Mouse (Mus musculus) neural tube, embryonic 15.5 days (tissue): Measurements from ENCODE around the gene Ttc7. TPM values are rescaled to one million over a fixed set of nuclear protein-coding genes. Genes with fewer than 3 reads are reported as not detected.

ENCODE experiments used
- ATAC-seq: fragments of 200-750 bp; cut with Nextera tagmentation; 2 replicates; pipeline ENCODE4 v1.8.0; 2017; ENCODE audit warnings: mild to moderate bottlenecking, moderate TSS enrichment, moderate library complexity; ENCODE audit not compliant: low FRiP score
- H3K27ac ChIP-seq: fragments of 300-500 bp; sonication (generic); replicated peaks from 2 replicates; pipeline ENCODE4 v1.5.1; 2015; ENCODE audit warnings: mild to moderate bottlenecking, inconsistent platforms
- H3K27me3 ChIP-seq: fragments of 300-500 bp; sonication (generic); replicated peaks from 2 replicates; pipeline ENCODE4 v1.6.1; 2015; ENCODE audit warnings: inconsistent platforms
- H3K36me3 ChIP-seq: fragments of 300-500 bp; sonication (generic); 2 replicates; pipeline ENCODE4 v1.6.1; 2015; ENCODE audit warnings: inconsistent platforms
- H3K4me1 ChIP-seq: fragments of 300-500 bp; sonication (generic); 2 replicates; pipeline ENCODE4 v1.6.1; 2015; ENCODE audit warnings: inconsistent platforms
- H3K4me2 ChIP-seq: fragments of 300-500 bp; sonication (generic); 2 replicates; pipeline ENCODE4 v1.6.1; 2015; ENCODE audit warnings: inconsistent platforms, mild to moderate bottlenecking, moderate library complexity
- H3K4me3 ChIP-seq: fragments of 300-500 bp; sonication (generic); replicated peaks from 2 replicates; pipeline ENCODE4 v1.5.1; 2015; ENCODE audit warnings: mild to moderate bottlenecking, inconsistent platforms
- H3K9ac ChIP-seq: fragments of 300-500 bp; sonication (generic); replicated peaks from 2 replicates; pipeline ENCODE4 v1.6.1; 2015; ENCODE audit warnings: mild to moderate bottlenecking, inconsistent platforms
- H3K9me3 ChIP-seq: fragments of 300-500 bp; sonication (generic); replicated peaks from 2 replicates; pipeline ENCODE4 v1.6.1; 2016; ENCODE audit warnings: inconsistent platforms
- WGBS: fragments of 180-500 bp; shearing (Covaris S2); methylation state at CpG from one replicate; pipeline ENCODE4 v1.1.7; 2015; ENCODE audit warnings: mixed read lengths; 5-methylcytosine and 5-hydroxymethylcytosine counted together
- polyA plus RNA-seq: library from polyadenylated mRNA; unstranded; fragments of >200 nt; fragmentation: Nextera tagmentation; extraction: Ambion mirVana; gene quantifications from 2 replicates; pipeline ENCODE4 v1.2.1, GENCODE M21; 2015

Ttc7 gene
- polyA plus RNA-seq, 1 experiment from 2014 or later: 7.2 TPM

DNA sequence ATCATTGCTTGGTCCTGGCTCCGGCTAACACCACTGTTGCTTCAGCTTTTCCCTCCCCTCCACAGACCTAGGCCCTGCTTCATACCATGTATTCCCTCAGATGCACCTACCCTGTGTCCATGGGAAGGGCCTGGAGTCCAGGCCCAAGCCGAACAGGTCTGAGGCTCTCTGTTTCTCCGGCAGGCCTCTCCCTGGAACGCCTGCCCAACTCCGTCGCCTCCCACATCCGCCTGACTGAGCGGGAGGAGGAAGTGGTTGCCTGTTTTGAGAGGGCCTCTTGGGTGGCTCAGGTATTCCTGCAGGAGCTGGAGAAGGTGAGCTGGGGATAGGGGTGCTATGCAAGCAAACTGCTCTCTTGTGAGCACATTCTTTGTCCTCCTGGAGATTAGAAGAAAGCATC lies 24.1 kb downstream of the Ttc7 start:
- H3K4me3 ChIP-seq: no peak overlapping the region

DNA sequence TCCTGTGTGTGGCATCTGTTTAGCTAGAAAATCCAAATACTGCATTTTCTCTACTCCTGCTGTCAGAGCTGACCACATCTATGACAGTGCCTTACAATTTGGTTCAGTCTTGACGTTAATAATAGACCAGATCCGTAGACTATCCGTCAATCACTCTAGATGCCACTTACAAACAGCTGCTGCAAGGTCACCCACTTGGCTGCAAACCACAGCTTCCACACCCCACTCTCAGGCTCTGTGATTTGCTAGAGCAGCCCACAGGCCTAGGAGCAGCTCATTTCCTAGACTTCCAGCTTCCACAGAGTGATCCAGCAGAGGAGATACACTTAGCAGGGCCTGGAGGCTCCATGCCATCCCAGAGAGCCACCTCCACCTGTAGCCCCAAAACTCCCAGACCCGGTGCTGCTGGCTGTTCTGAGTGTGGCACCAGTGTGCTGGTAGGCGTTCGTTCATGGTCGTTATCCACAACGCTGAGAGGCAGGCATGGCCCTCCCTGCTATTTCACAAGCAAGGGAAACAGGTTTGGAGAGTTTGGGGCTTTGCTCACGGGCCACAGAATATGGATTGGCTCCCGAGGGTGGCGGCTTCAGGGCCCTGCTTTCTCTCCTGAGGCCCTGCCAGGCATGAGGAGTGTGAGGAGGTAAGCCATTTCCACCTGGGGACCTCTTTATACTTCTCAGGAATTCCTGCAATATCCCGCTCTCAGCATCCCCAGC lies 26.5 kb downstream of the Ttc7 start:
- ATAC-seq: no peak

More for the DNA sequence above, 24.1 kb downstream of the Ttc7 start:
- 86% methylated on average over 8 of the region's 8 CpGs for WGBS
- Histone ChIP-seq H3K4me1 (no peaks in the 10 kb centered on the region), H3K27ac (no peak overlapping the region), H3K36me3 (0 out of 2 replicates have a peak, but pooled peaks cover 3% of the 10 kb centered on the region), H3K27me3 (no peaks in the 10 kb centered on the region), H3K9ac (no peak overlapping the region), H3K4me2 (no peak overlapping the region), H3K9me3 (no peaks in the 10 kb centered on the region)
- no peak for ATAC-seq

DNA sequence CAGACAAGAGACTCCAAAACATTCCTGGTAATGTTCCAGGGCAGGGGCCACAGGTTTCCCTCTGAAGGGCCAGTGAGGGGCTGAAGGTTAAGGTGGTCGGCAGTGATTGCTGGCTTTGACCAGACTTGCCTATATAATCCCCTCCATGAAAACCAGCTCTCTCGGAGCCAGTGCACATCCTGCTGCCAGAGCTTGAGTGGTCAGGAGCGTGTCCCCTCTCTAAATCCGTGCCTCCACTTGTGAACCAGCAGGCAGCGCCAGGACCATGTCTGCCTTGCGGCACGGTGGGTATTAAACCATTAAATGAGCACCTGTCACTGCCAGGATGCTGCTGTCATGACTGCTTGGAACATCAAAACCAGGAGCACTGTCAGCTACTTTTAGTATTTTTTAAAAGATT lies 27.8 kb downstream of the Ttc7 start:
- no peak overlapping the region for H3K4me2 ChIP-seq
- H3K27ac ChIP-seq: no peak overlapping the region
- no peak for ATAC-seq
- whole genome bisulfite sequencing: 88% methylated on average over 7 of the region's 7 CpGs
- H3K36me3 ChIP-seq: 0 out of 2 replicates have a peak, but pooled peaks cover 3% of the 10 kb centered on the region
- no peak overlapping the region for H3K9ac ChIP-seq
- peaks cover 12% of the 10 kb centered on the region for H3K4me1 ChIP-seq
- no peaks in the 10 kb centered on the region for H3K9me3 ChIP-seq
- H3K4me3 ChIP-seq: no peak overlapping the region
- H3K27me3 ChIP-seq: no peaks in the 10 kb centered on the region; the same call in 1 of the 2 replicates

More for the DNA sequence above, 26.5 kb downstream of the Ttc7 start:
- Histone ChIP-seq H3K27ac (no peak overlapping the region), H3K4me3 (no peak overlapping the region), H3K27me3 (no peaks in the 10 kb centered on the region; the same call in 1 of the 2 replicates), H3K36me3 (0 out of 2 replicates have a peak, but pooled peaks cover 3% of the 10 kb centered on the region), H3K9ac (no peak overlapping the region), H3K4me1 (peaks cover 7% of the 10 kb centered on the region), H3K9me3 (no peaks in the 10 kb centered on the region), H3K4me2 (no peak overlapping the region)
- 83% methylated on average over 12 of the region's 12 CpGs for WGBS

DNA sequence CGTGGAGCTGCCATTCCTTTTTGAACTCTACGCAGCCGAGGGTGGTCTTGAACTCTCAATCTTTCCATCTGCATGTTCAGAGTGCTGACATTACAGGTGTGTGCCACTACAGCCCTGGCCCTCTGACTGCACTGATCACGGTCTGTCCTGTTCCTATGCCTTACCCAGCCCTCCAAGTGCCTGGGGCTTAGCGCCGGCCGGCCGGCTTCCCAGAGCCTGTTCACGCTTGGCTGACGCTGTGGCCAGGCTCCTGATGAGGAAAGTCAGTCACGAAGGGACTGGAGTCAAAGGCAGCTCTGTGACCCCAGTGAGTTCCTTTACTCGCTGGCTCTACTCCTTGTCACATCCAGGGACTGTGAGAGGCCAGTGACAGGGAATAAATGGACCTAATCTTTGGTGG lies 29.7 kb downstream of the Ttc7 start:
- no peaks in the 10 kb centered on the region for H3K9me3 ChIP-seq
- peaks cover 12% of the 10 kb centered on the region for H3K4me1 ChIP-seq
- WGBS: 49% methylated on average over 12 of the region's 12 CpGs

DNA sequence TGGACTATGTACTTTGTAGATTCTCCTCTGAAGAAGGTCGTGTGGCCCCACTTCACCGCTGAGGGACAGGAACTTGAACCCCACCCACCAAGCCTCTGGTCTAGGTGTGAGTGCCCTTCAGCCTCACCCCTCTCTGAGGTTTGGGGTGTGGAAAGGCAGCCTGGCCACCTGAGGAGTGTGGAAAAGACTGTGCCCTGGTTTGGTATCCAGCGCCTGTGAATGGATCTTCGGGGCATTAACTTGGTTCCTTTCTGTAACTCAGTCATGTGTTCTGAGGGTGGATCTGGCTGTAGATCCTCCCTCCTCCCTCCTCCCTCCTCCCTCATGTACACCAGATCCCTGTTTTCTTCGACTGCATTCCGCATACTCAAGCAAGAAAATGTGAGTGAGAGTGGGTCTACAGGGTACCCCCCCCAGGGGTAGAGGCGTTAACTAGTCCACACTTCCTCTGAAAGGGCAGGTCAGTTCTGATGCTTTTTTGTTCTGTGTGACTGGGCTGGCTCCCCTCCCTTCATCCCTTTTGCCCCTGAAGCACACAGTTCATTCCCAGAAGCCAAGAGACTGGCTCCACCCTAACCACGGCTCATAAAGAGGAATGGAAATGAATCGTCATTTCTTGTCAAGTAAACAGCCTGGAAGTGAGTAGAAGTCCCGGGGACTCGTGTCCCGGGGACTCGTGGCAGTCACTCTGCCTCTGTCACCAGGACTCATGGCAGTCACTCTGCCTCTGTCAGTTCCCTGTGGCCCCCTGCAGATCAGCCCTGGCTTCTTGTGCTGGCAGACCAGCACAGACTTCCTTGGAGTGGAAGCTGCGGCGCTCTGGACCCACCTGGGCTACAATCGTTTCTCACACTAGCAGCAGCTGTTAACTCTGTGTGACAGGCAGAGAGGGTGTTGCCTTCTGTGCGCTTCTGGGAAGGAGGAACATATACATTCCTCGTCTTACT lies 30.5 kb downstream of the Ttc7 start:
- WGBS: 61% methylated on average over 18 of the region's 18 CpGs
- H3K4me1 ChIP-seq: peaks cover 12% of the 10 kb centered on the region

More for the DNA sequence above, 29.7 kb downstream of the Ttc7 start:
- Histone ChIP-seq H3K27ac (no peak overlapping the region), H3K4me2 (no peak overlapping the region), H3K36me3 (0 out of 2 replicates have a peak, but pooled peaks cover 3% of the 10 kb centered on the region), H3K9ac (no peak overlapping the region), H3K27me3 (no peaks in the 10 kb centered on the region; the same call in 1 of the 2 replicates), H3K4me3 (no peak overlapping the region)
- no peak for ATAC-seq

DNA sequence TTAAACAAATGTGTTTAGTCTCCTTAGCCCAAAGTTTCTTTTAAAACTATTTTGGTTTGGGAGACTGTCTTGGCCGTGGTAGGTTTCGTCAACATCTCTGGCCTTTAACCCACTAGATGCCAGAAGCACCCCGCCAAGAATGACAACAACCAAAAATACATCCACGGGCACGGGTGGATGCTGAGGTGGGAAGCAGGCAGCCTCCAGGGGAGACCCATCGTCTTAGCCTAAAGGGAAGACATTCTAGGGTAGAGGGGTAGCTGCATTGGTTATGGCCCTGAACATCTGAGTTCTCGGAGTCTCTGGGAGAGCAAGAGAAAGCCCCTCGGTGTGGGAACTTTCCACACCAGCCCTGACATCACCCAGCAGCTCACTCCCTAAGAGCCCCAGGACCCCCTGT lies 31.4 kb downstream of the Ttc7 start:
- Histone ChIP-seq H3K4me2 (no peak overlapping the region), H3K9ac (no peak overlapping the region), H3K4me3 (no peak overlapping the region), H3K36me3 (0 out of 2 replicates have a peak, but pooled peaks cover 3% of the 10 kb centered on the region), H3K9me3 (no peaks in the 10 kb centered on the region), H3K4me1 (peaks cover 12% of the 10 kb centered on the region), H3K27me3 (no peaks in the 10 kb centered on the region; the same call in 1 of the 2 replicates), H3K27ac (no peak overlapping the region)
- WGBS: 85% methylated on average over 8 of the region's 8 CpGs
- no peak for ATAC-seq

More for the DNA sequence above, 30.5 kb downstream of the Ttc7 start:
- H3K9ac ChIP-seq: no peak overlapping the region
- ATAC-seq: no peak
- H3K27me3 ChIP-seq: no peaks in the 10 kb centered on the region; the same call in 1 of the 2 replicates
- no peak overlapping the region for H3K4me3 ChIP-seq
- H3K9me3 ChIP-seq: no peaks in the 10 kb centered on the region
- no peak overlapping the region for H3K27ac ChIP-seq
- peak overlapping the region; percentile 15; the same call in 1 of the 2 replicates for H3K4me2 ChIP-seq
- 0 out of 2 replicates have a peak, but pooled peaks cover 3% of the 10 kb centered on the region for H3K36me3 ChIP-seq

DNA sequence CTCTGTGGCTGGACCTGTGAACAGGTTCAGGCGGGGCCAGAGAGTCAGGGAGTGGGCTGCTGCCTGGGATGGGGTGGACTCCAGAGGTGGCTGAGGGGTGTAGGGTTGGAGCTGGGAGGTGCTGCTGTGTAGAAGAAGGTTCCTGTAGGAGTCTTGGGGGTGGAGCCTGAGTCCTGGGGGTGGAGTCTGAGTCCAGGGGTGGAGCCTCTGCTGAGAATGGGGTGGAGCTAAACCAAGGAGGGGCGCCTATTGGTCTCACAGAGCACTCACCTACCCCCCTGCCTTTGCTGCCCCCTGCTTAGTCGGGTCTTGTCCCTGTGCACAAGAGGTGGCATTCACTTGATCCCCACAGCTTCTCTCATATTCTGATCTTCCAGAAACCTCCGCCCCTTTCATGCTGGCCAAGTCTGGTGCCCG lies 31.9 kb downstream of the Ttc7 start:
- Histone ChIP-seq H3K4me3 (no peak overlapping the region), H3K9ac (no peak overlapping the region), H3K27ac (no peak overlapping the region), H3K9me3 (no peaks in the 10 kb centered on the region), H3K27me3 (no peaks in the 10 kb centered on the region; the same call in 1 of the 2 replicates), H3K36me3 (no peaks in the 10 kb centered on the region), H3K4me2 (peak overlapping the region; percentile 38; the same call in 1 of the 2 replicates), H3K4me1 (peaks cover 12% of the 10 kb centered on the region)
- WGBS: 72% methylated on average over 5 of the region's 5 CpGs
- ATAC-seq: peak; percentile 48

DNA sequence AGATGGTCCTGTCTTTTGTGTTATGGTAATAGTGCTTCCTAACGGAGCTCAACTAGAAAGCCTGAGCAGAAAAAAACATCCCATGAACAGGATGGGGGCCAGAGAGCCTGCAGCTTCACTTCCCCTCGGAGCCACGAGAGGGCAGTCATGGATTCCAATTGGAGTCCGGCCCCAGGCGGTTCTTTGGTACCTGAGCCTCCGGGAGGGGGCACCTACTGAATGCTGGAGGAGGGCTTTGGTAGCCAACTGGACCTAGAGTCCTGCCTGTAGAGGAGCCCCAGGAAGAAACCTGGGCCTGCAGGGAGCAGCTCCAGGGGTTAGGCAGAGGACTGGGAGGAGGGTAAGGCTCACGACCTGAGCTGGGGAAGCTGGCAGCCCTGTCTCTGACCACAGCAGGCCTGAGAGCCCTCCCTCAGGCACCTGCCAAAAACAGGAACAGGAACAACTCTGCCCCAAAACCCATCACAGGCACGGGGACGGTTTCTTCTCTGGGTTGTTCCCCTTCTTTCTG lies 32.4 kb downstream of the Ttc7 start:
- no peaks in the 10 kb centered on the region for H3K36me3 ChIP-seq
- peak; percentile 74 for ATAC-seq
- no peaks in the 10 kb centered on the region; the same call in 1 of the 2 replicates for H3K27me3 ChIP-seq
- H3K4me3 ChIP-seq: no peak overlapping the region
- WGBS: 12% methylated on average over 9 of the region's 9 CpGs
- H3K9me3 ChIP-seq: no peaks in the 10 kb centered on the region
- H3K27ac ChIP-seq: no peak overlapping the region
- peaks cover 12% of the 10 kb centered on the region for H3K4me1 ChIP-seq
- 0 out of 2 replicates have a peak overlapping the region, but pooled peaks have one; percentile 14 for H3K9ac ChIP-seq
- H3K4me2 ChIP-seq: peak overlapping the region; percentile 38

DNA sequence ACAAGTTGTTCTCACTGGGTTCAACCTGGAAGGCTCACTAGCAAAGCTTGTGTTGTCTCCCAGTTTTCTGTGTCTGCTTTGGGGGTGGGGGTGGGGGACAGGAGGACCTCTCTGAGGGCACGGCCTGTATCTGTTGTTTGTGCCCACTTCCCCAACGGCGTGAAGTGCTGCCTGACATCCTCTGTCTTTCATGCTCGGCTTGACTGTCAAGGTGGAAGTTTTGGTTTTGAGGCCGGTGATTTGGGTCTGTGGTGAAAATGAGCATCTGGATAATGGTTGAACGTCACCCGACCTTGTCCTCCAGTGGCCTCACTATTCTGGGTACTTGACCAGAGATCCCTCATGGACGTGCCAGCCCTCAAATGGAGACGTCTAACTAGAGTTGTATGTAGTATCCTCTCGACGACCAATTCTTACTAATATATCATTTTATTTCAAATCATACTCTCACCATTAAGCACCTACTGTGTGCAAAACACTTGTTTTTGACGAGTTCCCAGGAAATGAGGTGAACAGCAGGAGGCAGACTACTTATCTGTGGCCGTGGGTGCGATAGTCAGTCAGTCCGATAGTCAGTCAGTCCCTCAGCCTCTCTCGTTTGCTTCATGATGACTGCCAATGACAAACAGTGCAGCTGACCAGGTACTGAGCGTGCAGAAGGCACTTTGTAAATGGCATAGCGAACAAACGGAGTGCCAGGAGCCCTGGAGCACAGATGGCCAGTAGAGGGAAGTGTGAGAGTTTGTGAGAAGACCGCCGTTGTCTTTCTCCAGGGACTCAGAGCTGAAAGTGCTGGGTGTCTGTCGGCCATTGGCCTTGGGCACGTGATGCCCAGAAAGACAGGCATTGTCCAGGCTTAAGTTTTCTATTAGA lies 33.4 kb downstream of the Ttc7 start:
- H3K4me3 ChIP-seq: no peak overlapping the region
- H3K9me3 ChIP-seq: no peaks in the 10 kb centered on the region
- WGBS: 76% methylated on average over 23 of the region's 23 CpGs
- no peak for ATAC-seq
- H3K27ac ChIP-seq: no peak overlapping the region
- no peak overlapping the region for H3K4me2 ChIP-seq
- H3K4me1 ChIP-seq: peaks cover 12% of the 10 kb centered on the region
- H3K36me3 ChIP-seq: no peaks in the 10 kb centered on the region
- H3K27me3 ChIP-seq: no peaks in the 10 kb centered on the region; the same call in 1 of the 2 replicates
- H3K9ac ChIP-seq: no peak overlapping the region

DNA sequence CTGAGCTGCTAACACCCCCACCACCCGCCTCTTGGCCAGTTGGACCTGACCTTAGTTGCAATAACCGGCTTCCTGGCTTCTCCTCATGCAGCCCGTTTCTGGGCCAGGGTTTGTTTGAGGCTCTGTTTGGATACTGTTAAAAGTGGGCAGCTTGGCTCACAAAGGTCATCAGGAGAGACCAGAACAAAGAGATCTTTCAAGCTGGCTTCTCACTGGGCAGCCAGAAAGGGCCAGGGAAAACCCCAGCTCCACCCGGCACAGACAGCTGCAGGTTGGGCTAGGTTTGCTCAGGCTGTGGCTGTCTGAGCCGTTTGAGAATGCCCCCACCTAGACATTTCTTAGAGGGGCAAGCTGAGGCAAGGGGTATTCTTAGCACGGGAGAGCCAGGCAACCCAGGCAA lies 34.6 kb downstream of the Ttc7 start:
- no peak overlapping the region for H3K4me2 ChIP-seq
- H3K9ac ChIP-seq: no peak overlapping the region
- no peaks in the 10 kb centered on the region; the same call in 1 of the 2 replicates for H3K9me3 ChIP-seq
- no peak overlapping the region for H3K27ac ChIP-seq
- WGBS: 44% methylated on average over 6 of the region's 6 CpGs
- H3K4me1 ChIP-seq: peaks cover 12% of the 10 kb centered on the region
- H3K36me3 ChIP-seq: no peaks in the 10 kb centered on the region
- H3K4me3 ChIP-seq: no peak overlapping the region
- H3K27me3 ChIP-seq: no peaks in the 10 kb centered on the region; the same call in 1 of the 2 replicates
- ATAC-seq: no peak
